Mouse (Mus musculus) forebrain, embryonic 14.5 days (tissue): ENCODE results near the gene Mfsd10. TPM values are rescaled to one million over a fixed set of nuclear protein-coding genes. Genes with fewer than 3 reads are reported as not detected.

Source experiments
- ATAC-seq: fragments of 200-750 bp; cut with Nextera tagmentation; 2 replicates; pipeline ENCODE4 v1.8.0; 2017; ENCODE audit warnings: mild to moderate bottlenecking, moderate library complexity
- DNase-seq: peaks from one replicate; pipeline ENCODE4 v3.0.0-alpha.2; 2015; ENCODE audit warnings: low spot score
- H3K27ac ChIP-seq: fragments of 300-500 bp; sonication (generic); 2 replicates; pipeline ENCODE4 v1.5.1; 2014; ENCODE audit warnings: low read depth, mild to moderate bottlenecking, control low read depth, low read length, moderate library complexity
- H3K27me3 ChIP-seq: fragments of 300-500 bp; sonication (generic); replicated peaks from 2 replicates; pipeline ENCODE4 v1.6.1; 2014; ENCODE audit warnings: low read length, control low read depth, mixed read lengths; ENCODE audit not compliant: control insufficient read depth, insufficient read depth
- H3K36me3 ChIP-seq: fragments of 300-500 bp; sonication (generic); 2 replicates; pipeline ENCODE4 v1.6.1; 2014; ENCODE audit warnings: low read length, control low read depth; ENCODE audit not compliant: control insufficient read depth, insufficient read depth
- H3K4me1 ChIP-seq: fragments of 300-500 bp; sonication (generic); 2 replicates; pipeline ENCODE4 v1.6.1; 2014; ENCODE audit warnings: antibody characterized with exemption, low read length, control low read depth; ENCODE audit not compliant: control insufficient read depth, insufficient read depth
- H3K4me2 ChIP-seq: fragments of 300-500 bp; sonication (generic); 2 replicates; pipeline ENCODE4 v1.6.1; 2014; ENCODE audit warnings: mild to moderate bottlenecking, control low read depth, low read length
- H3K4me3 ChIP-seq: fragments of 300-500 bp; sonication (generic); 2 replicates; pipeline ENCODE4 v1.5.1; 2014; ENCODE audit warnings: low read depth, low read length, control low read depth
- H3K9ac ChIP-seq: fragments of 300-500 bp; sonication (generic); 2 replicates; pipeline ENCODE4 v1.6.1; 2014; ENCODE audit warnings: mild to moderate bottlenecking, low read length, control low read depth, moderate library complexity
- H3K9me3 ChIP-seq: fragments of 300-500 bp; sonication (generic); replicated peaks from 2 replicates; pipeline ENCODE4 v1.6.1; 2016; ENCODE audit warnings: low read length, control low read depth, mixed read lengths; ENCODE audit not compliant: control insufficient read depth
- WGBS: fragments of 180-500 bp; shearing (Covaris S2); extraction: QIAGEN DNeasy Blood & Tissue Kit; methylation state at CpG from one replicate; pipeline ENCODE4 v1.1.7; 2014; 5-methylcytosine and 5-hydroxymethylcytosine counted together
- polyA plus RNA-seq: library from polyadenylated mRNA; unstranded; fragments of >200 nt; fragmentation: Nextera tagmentation; extraction: Ambion mirVana; gene quantifications from 2 replicates; pipeline ENCODE4 v1.2.1, GENCODE M21; 2014

Mfsd10 gene
- polyA plus RNA-seq, 1 experiment from 2014 or later = 72.8 TPM

DNA sequence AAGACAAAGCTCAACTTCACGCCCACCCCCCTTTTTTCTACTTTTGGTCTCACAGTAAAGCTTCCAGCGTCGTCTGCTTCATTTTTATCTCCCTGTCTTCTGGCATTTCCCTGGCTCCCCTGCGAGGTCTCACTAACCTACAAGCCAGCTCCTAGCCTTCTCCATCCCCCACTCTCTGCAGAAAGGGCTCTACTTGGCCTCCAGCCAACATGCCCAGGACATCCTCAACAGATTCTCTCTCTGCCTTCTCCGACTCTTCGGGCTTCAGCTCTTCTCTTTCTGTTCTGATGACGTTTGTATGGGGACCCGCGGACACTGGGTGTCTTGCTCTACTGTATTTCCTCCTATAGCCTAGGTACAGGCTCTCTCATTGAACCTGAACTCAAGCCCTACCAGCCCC lies 17.9 kb upstream of the Mfsd10 start:
- WGBS = 90% methylated on average over 9 of the region's 9 CpGs
- no peaks in the 10 kb centered on the region for H3K27me3 ChIP-seq
- no peaks in the 10 kb centered on the region for H3K9me3 ChIP-seq
- H3K27ac ChIP-seq = no peak overlapping the region
- ATAC-seq = no peak
- no peak for DNase-seq
- peaks cover 7% of the 10 kb centered on the region; the same call in 1 of the 2 replicates for H3K4me1 ChIP-seq
- no peak overlapping the region for H3K4me2 ChIP-seq
- H3K36me3 ChIP-seq = peaks cover 69% of the 10 kb centered on the region
- H3K4me3 ChIP-seq = no peak overlapping the region
- no peak overlapping the region for H3K9ac ChIP-seq

DNA sequence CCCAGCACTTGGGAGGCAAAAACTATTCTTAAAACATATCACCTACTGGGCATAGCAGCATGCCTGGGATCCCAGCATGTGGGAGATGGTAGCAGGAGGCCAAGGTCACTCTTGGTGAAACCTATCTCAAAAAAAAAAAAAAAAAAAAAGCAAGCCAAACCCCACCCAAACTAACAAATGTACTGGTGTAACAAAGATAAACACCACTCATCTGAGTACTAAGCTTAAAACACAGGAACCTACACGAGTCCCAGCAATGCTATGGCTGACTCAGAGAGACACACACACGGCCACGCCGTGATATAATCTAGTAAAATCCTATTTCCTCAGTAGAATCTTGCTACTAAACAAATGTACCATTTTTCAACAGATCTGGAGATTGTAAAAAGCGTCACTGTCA lies 15.9 kb upstream of the Mfsd10 start:
- Histone ChIP-seq H3K9me3 (no peaks in the 10 kb centered on the region), H3K4me2 (no peak overlapping the region), H3K4me1 (no peaks in the 10 kb centered on the region), H3K9ac (no peak overlapping the region), H3K27ac (no peak overlapping the region), H3K4me3 (no peak overlapping the region), H3K27me3 (no peaks in the 10 kb centered on the region), H3K36me3 (peaks cover 88% of the 10 kb centered on the region)
- WGBS = 92% methylated on average over 5 of the region's 5 CpGs
- no peak for DNase-seq
- ATAC-seq = no peak

GRCm38 (mm10) chr5:34647581-34647980 lies 10.6 kb upstream of the Mfsd10 start:
- DNase-seq (peak; percentile 69), ATAC-seq (no peak; the same call in 1 of the 2 replicates)
- Histone ChIP-seq H3K27me3 (no peaks in the 10 kb centered on the region), H3K9ac (no peak overlapping the region), H3K4me1 (no peaks in the 10 kb centered on the region), H3K36me3 (peaks cover 98% of the 10 kb centered on the region), H3K9me3 (no peaks in the 10 kb centered on the region), H3K4me3 (no peak overlapping the region), H3K4me2 (no peak overlapping the region), H3K27ac (no peak overlapping the region)
- WGBS = 37% methylated on average over 4 of the region's 4 CpGs

GRCm38 (mm10) chr5:34642932-34643331 lies 5.9 kb upstream of the Mfsd10 start:
- Histone ChIP-seq H3K9me3 (no peaks in the 10 kb centered on the region), H3K36me3 (peaks cover 93% of the 10 kb centered on the region), H3K27me3 (no peaks in the 10 kb centered on the region), H3K4me2 (no peak overlapping the region), H3K4me3 (no peak overlapping the region), H3K27ac (no peak overlapping the region), H3K4me1 (no peaks in the 10 kb centered on the region), H3K9ac (no peak overlapping the region)
- WGBS = 64% methylated on average over 5 of the region's 5 CpGs
- ATAC-seq = peak; percentile 54
- peak; percentile 80 for DNase-seq

DNA sequence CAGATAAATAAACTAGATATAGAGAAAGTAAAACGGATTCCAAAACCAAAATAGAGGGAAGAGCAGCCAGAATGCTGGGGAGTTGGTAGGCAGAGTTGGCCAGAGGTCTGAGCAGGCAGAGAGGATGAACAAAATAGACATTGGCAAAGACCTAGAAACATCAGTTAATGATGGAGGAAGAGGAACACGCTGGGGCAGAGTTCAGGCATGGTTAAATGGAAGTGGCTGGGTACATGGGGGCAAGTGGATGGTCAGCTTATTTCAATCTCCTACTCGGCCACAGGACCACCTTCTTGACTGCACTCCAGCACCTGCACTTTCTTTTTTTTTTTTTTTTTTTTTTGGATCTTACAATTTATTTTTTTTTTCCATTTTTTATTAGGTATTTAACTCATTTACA lies 5.0 kb upstream of the Mfsd10 start:
- WGBS = 93% methylated on average over 3 of the region's 3 CpGs
- Histone ChIP-seq H3K36me3 (peaks cover 86% of the 10 kb centered on the region), H3K9ac (no peak overlapping the region)

DNA sequence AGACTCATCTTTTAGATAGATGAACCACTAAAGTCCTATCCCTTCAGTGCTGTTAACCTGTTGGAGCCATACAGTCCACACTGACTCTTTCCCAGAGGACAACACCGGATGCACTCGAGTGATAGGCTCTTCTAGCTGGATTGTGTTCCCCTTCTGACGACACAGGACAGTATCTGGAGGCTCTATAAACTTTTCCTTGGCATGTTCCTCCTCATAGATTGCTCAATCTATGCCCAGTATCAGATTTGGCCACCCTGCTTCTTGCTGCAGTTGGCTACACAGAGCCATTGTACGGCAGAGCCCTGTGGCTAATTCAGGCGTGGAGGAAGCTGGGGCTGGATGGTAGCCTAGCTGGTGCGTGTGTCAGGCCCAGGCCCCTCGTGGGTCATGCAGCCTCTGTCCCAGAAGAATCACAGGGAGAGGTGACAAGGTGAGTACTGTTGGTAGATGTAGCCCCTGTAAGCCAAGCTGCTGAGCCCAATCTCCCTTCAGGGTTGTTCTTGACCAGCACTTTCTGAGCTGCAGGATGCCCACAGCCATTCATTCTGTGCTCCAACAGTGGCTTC lies 662 bp upstream of the Mfsd10 start:
- H3K4me1 ChIP-seq = peaks cover 8% of the 10 kb centered on the region
- H3K9me3 ChIP-seq = no peaks in the 10 kb centered on the region
- H3K36me3 ChIP-seq = peaks cover 70% of the 10 kb centered on the region
- ATAC-seq (no peak), DNase-seq (no peak)
- no peak overlapping the region for H3K4me2 ChIP-seq
- no peaks in the 10 kb centered on the region for H3K27me3 ChIP-seq
- 82% methylated on average over 7 of the region's 7 CpGs for WGBS
- H3K9ac ChIP-seq = peak overlapping the region; percentile 21; the same call in 1 of the 2 replicates
- no peak overlapping the region for H3K27ac ChIP-seq
- H3K4me3 ChIP-seq = no peak overlapping the region

More for the DNA sequence above, 5.0 kb upstream of the Mfsd10 start:
- H3K9me3 ChIP-seq = no peaks in the 10 kb centered on the region
- no peak overlapping the region for H3K4me2 ChIP-seq
- DNase-seq (no peak), ATAC-seq (no peak)
- H3K4me3 ChIP-seq = no peak overlapping the region
- H3K27me3 ChIP-seq = no peaks in the 10 kb centered on the region
- no peak overlapping the region for H3K27ac ChIP-seq
- H3K4me1 ChIP-seq = no peaks in the 10 kb centered on the region

DNA sequence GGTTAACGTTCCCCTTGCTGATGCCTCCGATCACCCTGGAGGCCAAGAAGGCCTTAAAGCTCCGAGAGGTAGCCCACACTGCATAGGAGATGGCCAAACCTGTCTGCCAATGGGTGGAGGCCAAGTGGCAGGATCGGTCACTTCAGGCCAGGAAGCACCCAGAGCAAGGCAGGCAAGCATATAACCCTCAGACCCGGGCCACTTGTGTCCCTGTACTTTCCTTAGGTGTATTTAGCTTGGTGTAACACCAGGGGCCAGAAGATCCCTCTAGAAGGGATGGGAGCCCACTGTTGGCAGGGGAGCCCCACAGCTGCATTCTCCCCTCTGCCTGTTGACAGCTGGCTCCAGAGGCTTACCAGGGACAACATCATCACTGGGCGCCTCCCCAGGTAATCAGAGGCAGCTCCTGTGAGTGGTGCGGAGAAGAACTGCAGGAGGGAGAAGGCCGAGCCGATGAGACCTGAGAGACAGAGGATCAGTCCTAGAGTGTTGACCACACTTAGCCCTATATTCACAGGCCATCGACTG lies 1.3 kb downstream of the Mfsd10 start:
- Histone ChIP-seq H3K9ac (peak overlapping the region; percentile 81), H3K4me1 (peaks cover 8% of the 10 kb centered on the region), H3K27ac (no peak overlapping the region), H3K9me3 (no peaks in the 10 kb centered on the region), H3K27me3 (no peaks in the 10 kb centered on the region), H3K4me3 (peak overlapping the region; percentile 60), H3K36me3 (peaks cover 77% of the 10 kb centered on the region), H3K4me2 (peak overlapping the region; percentile 94)
- no peak for ATAC-seq
- WGBS = 61% methylated on average over 10 of the region's 10 CpGs
- DNase-seq = no peak

DNA sequence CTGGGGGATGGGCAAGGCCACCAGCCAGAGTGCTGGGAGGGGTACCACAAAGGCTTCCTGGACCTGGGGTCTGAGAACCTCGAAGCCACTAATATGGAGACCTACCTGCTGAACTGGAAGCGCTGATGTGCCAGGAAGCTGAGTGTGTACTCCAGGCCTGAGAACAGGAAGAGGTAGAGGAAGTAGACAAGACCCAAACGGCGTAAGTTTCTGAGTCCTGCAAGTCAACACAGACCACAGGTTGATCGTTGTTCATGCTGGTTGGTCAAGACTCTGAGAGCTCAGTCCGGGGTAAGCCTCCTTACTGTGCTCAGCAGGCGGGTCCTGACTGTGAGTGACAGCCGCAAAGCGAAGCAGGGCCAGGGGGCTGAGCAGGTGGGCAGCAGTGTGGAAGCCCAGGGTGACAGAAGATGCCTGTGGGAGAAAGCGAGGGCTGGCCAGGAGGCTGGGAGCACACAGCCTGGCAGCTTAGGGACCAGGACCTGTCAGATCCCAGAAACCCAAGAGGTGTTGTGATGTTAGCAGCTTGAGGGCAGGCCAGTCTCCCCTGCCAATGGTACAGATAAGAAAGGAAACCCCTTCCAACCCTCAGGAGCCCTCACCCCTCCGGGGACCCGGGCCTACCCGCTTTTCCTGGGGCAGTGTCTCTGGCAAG lies 2.1 kb downstream of the Mfsd10 start:
- Histone ChIP-seq H3K4me2 (no peak overlapping the region), H3K9ac (no peak overlapping the region), H3K36me3 (peaks cover 77% of the 10 kb centered on the region), H3K27ac (no peak overlapping the region), H3K4me3 (no peak overlapping the region), H3K9me3 (no peaks in the 10 kb centered on the region), H3K27me3 (no peaks in the 10 kb centered on the region), H3K4me1 (peaks cover 8% of the 10 kb centered on the region)
- ATAC-seq (no peak), DNase-seq (no peak)
- WGBS = 92% methylated on average over 13 of the region's 13 CpGs

DNA sequence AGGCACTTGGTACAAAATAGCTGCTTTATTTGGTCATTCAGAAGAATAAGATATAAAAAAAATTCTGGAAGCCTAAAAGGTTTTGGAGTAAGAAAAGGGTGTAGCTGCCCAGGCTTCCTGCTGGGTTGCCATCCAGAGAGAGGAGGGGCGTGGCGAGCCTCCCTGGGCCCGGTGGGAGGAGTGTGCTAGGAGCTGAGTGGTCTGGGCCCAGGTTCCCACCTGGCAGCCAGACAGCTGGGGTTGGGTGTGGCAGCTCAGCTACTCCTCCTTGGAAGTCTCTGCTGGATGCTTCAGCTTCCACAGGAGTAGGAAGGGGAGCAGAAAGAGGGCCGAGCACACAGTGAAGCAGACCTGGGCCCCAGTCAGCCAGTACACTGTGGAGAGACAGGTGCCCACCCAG lies 3.4 kb downstream of the Mfsd10 start:
- Histone ChIP-seq H3K36me3 (peaks cover 77% of the 10 kb centered on the region), H3K9ac (no peak overlapping the region), H3K4me3 (no peak overlapping the region), H3K27ac (no peak overlapping the region), H3K4me1 (peaks cover 8% of the 10 kb centered on the region), H3K4me2 (no peak overlapping the region), H3K9me3 (no peaks in the 10 kb centered on the region), H3K27me3 (no peaks in the 10 kb centered on the region)
- WGBS = 82% methylated on average over 4 of the region's 4 CpGs
- DNase-seq = no peak
- ATAC-seq = no peak
